Mouse (Mus musculus): ENCODE measurements around the gene Col15a1. TPM values are rescaled to one million over a fixed set of nuclear protein-coding genes. Genes with fewer than 3 reads are reported as not detected.

Col15a1 gene
- polyA plus RNA-seq, 1 experiment from 2014 or later, result 5.9 TPM

DNA sequence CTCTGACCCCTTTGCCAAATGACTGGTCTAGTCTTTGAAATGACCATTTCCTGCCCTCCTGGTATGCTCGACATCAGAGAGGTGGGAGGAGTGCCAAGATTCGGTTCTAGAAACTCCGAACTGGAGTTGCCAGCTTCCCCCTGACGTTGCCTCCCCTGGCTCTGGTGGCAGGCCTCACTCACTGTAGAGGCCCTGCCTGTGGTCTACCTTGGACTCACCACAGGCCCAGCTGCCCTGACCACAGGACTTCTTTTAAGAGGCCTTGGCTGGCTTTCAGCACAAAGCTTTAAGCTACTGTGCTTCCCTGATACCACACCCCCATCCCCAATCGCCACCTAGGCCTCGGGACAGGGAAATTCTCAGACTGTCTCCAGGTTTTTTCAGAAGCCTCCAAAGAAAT is 21.4 kb upstream of the Col15a1 start:
- no peak for ATAC-seq (ENCODE audit: low FRiP score)
- Histone ChIP-seq H3K4me1 (replicated peaks; ENCODE audit: control insufficient read depth, insufficient read depth, low read length) (no peaks in the 10 kb centered on the region), H3K27me3 (ENCODE audit: control insufficient read depth, insufficient read depth, low read length) (no peaks in the 10 kb centered on the region), H3K9me3 (ENCODE audit: control insufficient read depth, low read length) (no peaks in the 10 kb centered on the region), H3K27ac (ENCODE audit: low read depth, low read length) (no peak overlapping the region), H3K4me2 (replicated peaks; ENCODE audit: low read depth, low read length) (no peak overlapping the region), H3K9ac (ENCODE audit: low read depth, low read length) (no peak overlapping the region), H3K4me3 (ENCODE audit: low read depth, low read length) (no peak overlapping the region), H3K36me3 (ENCODE audit: control insufficient read depth, insufficient read depth, low read length) (no peaks in the 10 kb centered on the region)
- WGBS, result 86% methylated on average over 6 of the region's 6 CpGs
- DNase-seq (ENCODE audit: low spot score), result no peak

DNA sequence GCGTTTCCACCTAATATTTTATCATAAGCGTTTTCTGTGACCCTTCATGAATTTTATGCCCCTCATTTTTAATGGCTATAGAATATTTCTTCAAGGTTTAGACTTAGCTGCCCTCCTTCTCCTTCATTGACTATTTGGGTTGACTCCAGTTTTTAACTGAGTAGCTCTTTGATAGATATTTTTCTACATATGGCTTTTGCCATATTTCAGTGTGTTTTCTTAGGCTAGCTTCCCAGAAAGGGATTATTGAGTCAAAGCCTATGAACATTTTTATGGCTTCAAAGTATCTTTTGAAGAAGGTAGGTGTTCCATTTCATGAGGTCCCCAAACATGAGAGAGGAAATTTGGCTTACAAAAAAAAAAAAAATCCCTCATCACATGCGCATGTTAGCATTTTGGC is 11.8 kb upstream of the Col15a1 start:
- no peak for ATAC-seq (ENCODE audit: low FRiP score)
- 90% methylated on average over 3 of the region's 3 CpGs for WGBS
- no peaks in the 10 kb centered on the region for H3K9me3 ChIP-seq (ENCODE audit: control insufficient read depth, low read length)
- no peaks in the 10 kb centered on the region for H3K4me1 ChIP-seq (replicated peaks; ENCODE audit: control insufficient read depth, insufficient read depth, low read length)
- no peak for DNase-seq (ENCODE audit: low spot score)
- H3K27ac ChIP-seq (ENCODE audit: low read depth, low read length), result no peak overlapping the region
- H3K4me3 ChIP-seq (ENCODE audit: low read depth, low read length), result no peak overlapping the region
- H3K4me2 ChIP-seq (replicated peaks; ENCODE audit: low read depth, low read length), result no peak overlapping the region
- no peaks in the 10 kb centered on the region for H3K36me3 ChIP-seq (ENCODE audit: control insufficient read depth, insufficient read depth, low read length)
- H3K27me3 ChIP-seq (ENCODE audit: control insufficient read depth, insufficient read depth, low read length), result no peaks in the 10 kb centered on the region
- H3K9ac ChIP-seq (ENCODE audit: low read depth, low read length), result no peak overlapping the region

- Histone ChIP-seq H3K9me3 (ENCODE audit: control insufficient read depth, low read length) (no peaks in the 10 kb centered on the region), H3K9ac (ENCODE audit: low read depth, low read length) (no peak overlapping the region), H3K27ac (ENCODE audit: low read depth, low read length) (no peak overlapping the region), H3K27me3 (ENCODE audit: control insufficient read depth, insufficient read depth, low read length) (peaks cover 17% of the 10 kb centered on the region), H3K36me3 (ENCODE audit: control insufficient read depth, insufficient read depth, low read length) (no peaks in the 10 kb centered on the region), H3K4me2 (replicated peaks; ENCODE audit: low read depth, low read length) (no peak overlapping the region), H3K4me1 (replicated peaks; ENCODE audit: control insufficient read depth, insufficient read depth, low read length) (no peaks in the 10 kb centered on the region; the same call in 1 of the 2 replicates), H3K4me3 (ENCODE audit: low read depth, low read length) (no peak overlapping the region)
- no peak for DNase-seq (ENCODE audit: low spot score)
- no peak for ATAC-seq (ENCODE audit: low FRiP score)
- 90% methylated on average over 5 of the region's 5 CpGs for WGBS
These were observed 4.3 kb upstream of the Col15a1 start for GRCm38 (mm10) chr4:47203643-47204042.

- H3K36me3 ChIP-seq (ENCODE audit: control insufficient read depth, insufficient read depth, low read length), result no peaks in the 10 kb centered on the region
- ATAC-seq (ENCODE audit: low FRiP score) (no peak), DNase-seq (ENCODE audit: low spot score) (no peak)
- no peaks in the 10 kb centered on the region; the same call in 1 of the 2 replicates for H3K4me1 ChIP-seq (replicated peaks; ENCODE audit: control insufficient read depth, insufficient read depth, low read length)
- H3K4me3 ChIP-seq (ENCODE audit: low read depth, low read length), result no peak overlapping the region
- no peaks in the 10 kb centered on the region for H3K9me3 ChIP-seq (ENCODE audit: control insufficient read depth, low read length)
- H3K27ac ChIP-seq (ENCODE audit: low read depth, low read length), result no peak overlapping the region
- H3K27me3 ChIP-seq (ENCODE audit: control insufficient read depth, insufficient read depth, low read length), result peaks cover 31% of the 10 kb centered on the region
- 80% methylated on average over 6 of the region's 6 CpGs for WGBS
- H3K4me2 ChIP-seq (replicated peaks; ENCODE audit: low read depth, low read length), result no peak overlapping the region
- no peak overlapping the region for H3K9ac ChIP-seq (ENCODE audit: low read depth, low read length)
These were observed 2.1 kb upstream of the Col15a1 start for GRCm38 (mm10) chr4:47205846-47206245.

DNA sequence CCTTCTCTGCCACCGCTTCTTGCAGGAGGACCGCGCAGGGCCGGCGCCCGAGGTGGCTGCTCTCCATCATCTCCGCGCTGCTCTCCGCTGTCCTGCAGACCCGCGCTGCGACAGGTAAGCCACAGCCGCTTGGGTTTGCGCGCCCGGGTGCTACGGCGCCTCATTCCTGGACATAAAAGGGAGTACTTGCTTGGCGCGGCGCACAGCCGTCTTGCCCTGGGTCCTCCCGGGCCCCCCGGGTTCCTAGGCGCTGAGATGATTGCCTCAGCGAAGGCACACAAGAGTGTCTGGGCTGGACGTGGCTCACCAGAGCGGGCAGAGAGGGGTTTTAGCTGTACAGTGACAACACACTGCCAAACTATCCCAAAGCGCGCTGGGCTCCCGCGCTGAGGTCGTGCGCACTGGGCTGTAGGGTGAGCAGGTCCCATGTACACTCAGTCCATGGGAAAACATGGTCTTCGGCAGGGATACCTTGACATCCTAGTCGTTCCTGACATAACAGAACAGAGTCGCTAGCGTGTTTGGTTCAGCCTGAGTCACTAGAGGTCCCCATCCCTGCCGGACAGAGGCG is 545 bp downstream of the Col15a1 start:
- peak; percentile 47 for DNase-seq (ENCODE audit: low spot score)

DNA sequence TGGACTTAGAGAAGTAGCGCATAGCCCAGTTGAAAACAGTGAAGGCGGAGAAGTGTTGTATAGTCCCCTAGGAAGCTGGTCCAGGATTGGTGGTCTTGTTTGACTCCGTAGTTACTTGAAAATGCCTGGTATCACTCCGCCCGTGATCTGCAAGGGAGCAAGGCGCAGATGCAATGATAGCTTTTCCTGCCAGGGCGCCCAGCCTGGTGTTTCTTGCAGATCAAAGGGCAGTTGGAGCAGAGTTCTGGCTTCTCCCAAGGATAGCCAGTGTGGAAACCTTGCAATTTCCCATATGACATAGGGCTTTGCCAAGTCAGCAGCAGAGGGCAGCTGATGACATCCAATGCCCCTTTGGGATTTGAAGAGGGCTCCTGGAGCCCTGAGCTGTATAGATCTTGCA is 1.5 kb downstream of the Col15a1 start:
- DNase-seq (ENCODE audit: low spot score), result no peak
- Histone ChIP-seq H3K4me2 (replicated peaks; ENCODE audit: low read depth, low read length) (no peak overlapping the region), H3K4me1 (replicated peaks; ENCODE audit: control insufficient read depth, insufficient read depth, low read length) (no peaks in the 10 kb centered on the region; the same call in 1 of the 2 replicates), H3K27ac (ENCODE audit: low read depth, low read length) (no peak overlapping the region), H3K4me3 (ENCODE audit: low read depth, low read length) (no peak overlapping the region), H3K36me3 (ENCODE audit: control insufficient read depth, insufficient read depth, low read length) (no peaks in the 10 kb centered on the region), H3K27me3 (ENCODE audit: control insufficient read depth, insufficient read depth, low read length) (peaks cover 31% of the 10 kb centered on the region), H3K9ac (ENCODE audit: low read depth, low read length) (no peak overlapping the region), H3K9me3 (ENCODE audit: control insufficient read depth, low read length) (no peaks in the 10 kb centered on the region)
- 78% methylated on average over 7 of the region's 7 CpGs for WGBS
- no peak for ATAC-seq (ENCODE audit: low FRiP score)

More for the DNA sequence above, 545 bp downstream of the Col15a1 start:
- Histone ChIP-seq H3K27ac (ENCODE audit: low read depth, low read length) (no peak overlapping the region), H3K4me2 (replicated peaks; ENCODE audit: low read depth, low read length) (peak overlapping the region; percentile 91), H3K4me1 (replicated peaks; ENCODE audit: control insufficient read depth, insufficient read depth, low read length) (no peaks in the 10 kb centered on the region; the same call in 1 of the 2 replicates), H3K9me3 (ENCODE audit: control insufficient read depth, low read length) (no peaks in the 10 kb centered on the region), H3K9ac (ENCODE audit: low read depth, low read length) (peak overlapping the region; percentile 45; the same call in 1 of the 2 replicates), H3K4me3 (ENCODE audit: low read depth, low read length) (peak overlapping the region; percentile 47), H3K27me3 (ENCODE audit: control insufficient read depth, insufficient read depth, low read length) (peaks cover 31% of the 10 kb centered on the region), H3K36me3 (ENCODE audit: control insufficient read depth, insufficient read depth, low read length) (no peaks in the 10 kb centered on the region)
- 2% methylated on average over 40 of the region's 40 CpGs for WGBS
- ATAC-seq (ENCODE audit: low FRiP score), result no peak

GRCm38 (mm10) chr4:47218828-47219227 is 10.9 kb downstream of the Col15a1 start:
- DNase-seq (ENCODE audit: low spot score) (no peak), ATAC-seq (ENCODE audit: low FRiP score) (no peak)
- no peaks in the 10 kb centered on the region for H3K27me3 ChIP-seq (ENCODE audit: control insufficient read depth, insufficient read depth, low read length)
- WGBS, result 90% methylated on average over 1 of the region's 1 CpGs
- no peaks in the 10 kb centered on the region for H3K9me3 ChIP-seq (ENCODE audit: control insufficient read depth, low read length)
- H3K36me3 ChIP-seq (ENCODE audit: control insufficient read depth, insufficient read depth, low read length), result no peaks in the 10 kb centered on the region
- no peak overlapping the region for H3K27ac ChIP-seq (ENCODE audit: low read depth, low read length)
- H3K4me2 ChIP-seq (replicated peaks; ENCODE audit: low read depth, low read length), result no peak overlapping the region
- no peaks in the 10 kb centered on the region for H3K4me1 ChIP-seq (replicated peaks; ENCODE audit: control insufficient read depth, insufficient read depth, low read length)
- H3K9ac ChIP-seq (ENCODE audit: low read depth, low read length), result no peak overlapping the region
- no peak overlapping the region for H3K4me3 ChIP-seq (ENCODE audit: low read depth, low read length)

GRCm38 (mm10) chr4:47219393-47219792 is 11.4 kb downstream of the Col15a1 start:
- ATAC-seq (ENCODE audit: low FRiP score) (no peak), DNase-seq (ENCODE audit: low spot score) (no peak)
- H3K9me3 ChIP-seq (ENCODE audit: control insufficient read depth, low read length), result no peaks in the 10 kb centered on the region
- no peak overlapping the region for H3K27ac ChIP-seq (ENCODE audit: low read depth, low read length)
- H3K4me2 ChIP-seq (replicated peaks; ENCODE audit: low read depth, low read length), result no peak overlapping the region
- no peaks in the 10 kb centered on the region for H3K36me3 ChIP-seq (ENCODE audit: control insufficient read depth, insufficient read depth, low read length)
- no peaks in the 10 kb centered on the region for H3K4me1 ChIP-seq (replicated peaks; ENCODE audit: control insufficient read depth, insufficient read depth, low read length)
- H3K4me3 ChIP-seq (ENCODE audit: low read depth, low read length), result no peak overlapping the region
- 88% methylated on average over 10 of the region's 10 CpGs for WGBS
- H3K27me3 ChIP-seq (ENCODE audit: control insufficient read depth, insufficient read depth, low read length), result no peaks in the 10 kb centered on the region
- no peak overlapping the region for H3K9ac ChIP-seq (ENCODE audit: low read depth, low read length)

DNA sequence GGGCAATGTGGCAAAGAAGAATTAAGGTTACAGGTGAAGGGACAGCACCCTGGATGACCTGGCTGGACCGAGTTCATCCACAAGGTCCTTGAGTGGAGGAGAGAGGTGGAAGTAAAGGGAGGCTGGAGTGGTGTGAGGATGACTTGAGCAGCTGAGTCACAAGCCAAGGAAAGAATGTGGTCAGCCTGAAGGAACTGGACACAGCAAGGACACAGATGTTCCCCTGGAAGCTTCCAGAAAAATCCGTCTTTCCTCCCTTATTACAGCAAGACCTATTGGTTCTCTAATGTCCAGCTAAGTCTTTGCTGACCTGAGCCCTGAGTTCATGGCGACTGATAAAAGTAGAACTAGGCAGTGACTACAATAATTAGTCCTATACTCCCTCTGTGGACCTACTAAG is 12.6 kb downstream of the Col15a1 start:
- Histone ChIP-seq H3K27ac (ENCODE audit: low read depth, low read length) (no peak overlapping the region), H3K36me3 (ENCODE audit: control insufficient read depth, insufficient read depth, low read length) (no peaks in the 10 kb centered on the region), H3K9ac (ENCODE audit: low read depth, low read length) (no peak overlapping the region), H3K27me3 (ENCODE audit: control insufficient read depth, insufficient read depth, low read length) (no peaks in the 10 kb centered on the region), H3K9me3 (ENCODE audit: control insufficient read depth, low read length) (no peaks in the 10 kb centered on the region), H3K4me1 (replicated peaks; ENCODE audit: control insufficient read depth, insufficient read depth, low read length) (no peaks in the 10 kb centered on the region), H3K4me3 (ENCODE audit: low read depth, low read length) (no peak overlapping the region), H3K4me2 (replicated peaks; ENCODE audit: low read depth, low read length) (no peak overlapping the region)
- ATAC-seq (ENCODE audit: low FRiP score), result no peak
- 75% methylated on average over 3 of the region's 3 CpGs for WGBS
- DNase-seq (ENCODE audit: low spot score), result no peak
